Mouse (Mus musculus) stomach, postnatal 0 days (tissue): ENCODE results near the gene Klk1b5.

Experiments used
- CTCF ChIP-seq: IDR thresholded peaks from 2 replicates; pipeline ENCODE4 v1.5.1; 2016; ENCODE audit warnings: antibody characterized with exemption, low read depth, mild to moderate bottlenecking, moderate library complexity
- EP300 ChIP-seq: optimal IDR thresholded peaks from 2 replicates; pipeline ENCODE3; 2016; ENCODE audit warnings: antibody characterized with exemption

- TF ChIP-seq CTCF (peak; percentile 22; the same call in 1 of the 2 replicates), EP300 (no peak)
These were observed 37.4 kb downstream of the Klk1b5 start for GRCm38 (mm10) chr7:44253023-44253616.
